Mouse (Mus musculus): ENCODE data around the gene Ndufs4.

DNA sequence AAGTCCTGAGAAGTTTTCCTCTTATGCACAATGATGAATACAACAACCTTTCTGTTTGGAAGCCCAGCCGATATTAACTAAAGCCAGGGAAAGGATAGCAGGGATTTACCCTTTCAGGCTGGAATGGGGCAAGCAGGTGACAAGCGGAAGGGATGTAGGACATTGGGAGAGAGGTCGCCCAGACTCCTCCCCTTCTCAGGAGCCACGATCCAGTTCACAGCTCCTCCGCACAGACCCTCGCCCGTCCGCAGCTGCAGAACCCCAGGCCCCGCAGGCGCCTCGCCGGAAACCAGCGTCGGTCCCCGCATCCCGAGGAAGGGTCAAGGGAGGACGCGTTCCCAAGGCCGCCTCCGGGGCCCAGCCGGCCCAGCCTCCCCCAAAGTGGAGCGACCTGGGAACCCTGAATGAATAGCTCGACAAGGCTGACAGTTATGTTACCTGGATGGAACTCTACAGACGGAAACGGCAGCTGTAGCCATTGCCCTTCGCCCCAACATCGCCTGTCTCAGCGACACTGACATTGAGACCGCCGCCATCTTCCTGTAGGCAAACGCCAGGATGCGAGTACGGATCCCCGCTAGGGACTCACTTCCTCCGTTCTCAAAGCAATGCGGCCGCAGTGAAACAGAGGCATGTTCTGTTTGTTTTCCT is 412 bp downstream of the Ndufs4 start:
- TF ChIP-seq POLR2A (IDR thresholded peaks at IDR 0.05; ENCODE audit: low read depth, low read length) (peak; percentile 45; the same call in 1 of the 2 replicates), CTCF (IDR thresholded peaks at IDR 0.05; ENCODE audit: extremely low read depth, insufficient read depth, insufficient read length, insufficient replicate concordance) (no peak)
